Mouse (Mus musculus): ENCODE measurements around the gene Plcg2.

Gene Plcg2

GRCm38 (mm10) chr8:117626040-117626838 lies 128.1 kb downstream of the Plcg2 start:
- intact Hi-C loops (cut with DNase I) = no loop called here

GRCm38 (mm10) chr8:117627096-117627495 lies 129.0 kb downstream of the Plcg2 start:
- intact Hi-C loops (cut with DNase I) = no loop called here

GRCm38 (mm10) chr8:117632532-117632931 lies 134.4 kb downstream of the Plcg2 start:
- intact Hi-C loops (cut with DNase I) = no loop called here

- intact Hi-C loops (cut with DNase I) = no loop called here
These were observed 136.3 kb downstream of the Plcg2 start for GRCm38 (mm10) chr8:117634406-117634805.

GRCm38 (mm10) chr8:117637462-117637861 lies 139.4 kb downstream of the Plcg2 start:
- intact Hi-C loops (cut with DNase I) = no loop called here

- intact Hi-C loops (cut with DNase I) = no loop called here
These were observed 141.5 kb downstream of the Plcg2 start for GRCm38 (mm10) chr8:117639631-117640030.

- intact Hi-C loops (cut with DNase I) = loop anchor here (5.0 kb wide), 1 partner anchor 217 kb away; no protein-coding TSS in a partner anchor
These were observed 147.4 kb downstream of the Plcg2 start for GRCm38 (mm10) chr8:117645486-117645885.

- intact Hi-C loops (cut with DNase I) = loop anchor here (5.0 kb wide), 1 partner anchor 216 kb away; no protein-coding TSS in a partner anchor
These were observed 147.9 kb downstream of the Plcg2 start for GRCm38 (mm10) chr8:117646020-117646419.

GRCm38 (mm10) chr8:117646440-117646839 lies 148.3 kb downstream of the Plcg2 start:
- intact Hi-C loops (cut with DNase I) = loop anchor here (5.0 kb wide), 1 partner anchor 216 kb away; no protein-coding TSS in a partner anchor

- intact Hi-C loops (cut with DNase I) = no loop called here
These were observed 154.2 kb downstream of the Plcg2 start for GRCm38 (mm10) chr8:117652318-117652717.

GRCm38 (mm10) chr8:117658990-117659389 lies 160.9 kb downstream of the Plcg2 start:
- intact Hi-C loops (cut with DNase I) = no loop called here

- intact Hi-C loops (cut with DNase I) = no loop called here
These were observed 162.4 kb downstream of the Plcg2 start for GRCm38 (mm10) chr8:117660358-117661031.

- intact Hi-C loops (cut with DNase I) = no loop called here
These were observed 169.4 kb downstream of the Plcg2 start for GRCm38 (mm10) chr8:117667349-117668124.

- intact Hi-C loops (cut with DNase I) = no loop called here
These were observed 172.4 kb downstream of the Plcg2 start for GRCm38 (mm10) chr8:117670461-117670860.

- intact Hi-C loops (cut with DNase I) = no loop called here
These were observed 174.5 kb downstream of the Plcg2 start for GRCm38 (mm10) chr8:117672558-117672957.

- intact Hi-C loops (cut with DNase I) = no loop called here
These were observed 175.3 kb downstream of the Plcg2 start, which contains the start of gene Sdr42e1 for GRCm38 (mm10) chr8:117673430-117673830. Gene Sdr42e1, minus strand, starts transcription at chr8:117673689.

GRCm38 (mm10) chr8:117675171-117675570 lies 177.1 kb downstream of the Plcg2 start:
- intact Hi-C loops (cut with DNase I) = no loop called here

- intact Hi-C loops (cut with DNase I) = no loop called here
These were observed 178.4 kb downstream of the Plcg2 start for GRCm38 (mm10) chr8:117676460-117676859.

GRCm38 (mm10) chr8:117677011-117677410 lies 178.9 kb downstream of the Plcg2 start:
- intact Hi-C loops (cut with DNase I) = no loop called here

GRCm38 (mm10) chr8:117678650-117679049 lies 180.6 kb downstream of the Plcg2 start:
- intact Hi-C loops (cut with DNase I) = no loop called here

GRCm38 (mm10) chr8:117683925-117684472 lies 185.9 kb downstream of the Plcg2 start:
- intact Hi-C loops (cut with DNase I) = no loop called here
